Mouse (Mus musculus) bone marrow, adult 2 months (tissue): ENCODE results near the gene Pbrm1. TPM values are rescaled to one million over a fixed set of nuclear protein-coding genes. Genes with fewer than 3 reads are reported as not detected.

Source experiments
- H3K27ac ChIP-seq: fragments of 200-500 bp; 2 replicates; pipeline ENCODE4 v1.5.1; 2012; ENCODE audit warnings: low read depth, mild to moderate bottlenecking, control low read depth, inconsistent platforms, low read length; ENCODE audit not compliant: control insufficient read depth, poor library complexity, insufficient read depth
- H3K4me1 ChIP-seq: fragments of 200-500 bp; 2 replicates; pipeline ENCODE4 v1.6.1; 2011; ENCODE audit warnings: low read length; ENCODE audit not compliant: control insufficient read depth, insufficient read depth
- H3K4me3 ChIP-seq: fragments of 200-500 bp; replicated peaks from 2 replicates; pipeline ENCODE3; 2011; ENCODE audit warnings: mild to moderate bottlenecking, low read depth, low read length, control low read depth; ENCODE audit not compliant: control insufficient read depth
- CTCF ChIP-seq: fragments of 200-500 bp; IDR thresholded peaks from 2 replicates; pipeline ENCODE4 v1.5.1; 2011; ENCODE audit warnings: low read length, control low read depth; ENCODE audit not compliant: control insufficient read depth, insufficient read depth
- POLR2A ChIP-seq: fragments of 200-500 bp; IDR thresholded peaks from 2 replicates; pipeline ENCODE4 v1.6.1; 2011; ENCODE audit warnings: low read depth, mild to moderate bottlenecking, control low read depth, low read length, borderline replicate concordance; ENCODE audit not compliant: control insufficient read depth
- WGBS: fragments of 180-500 bp; shearing (Covaris S2); methylation state at CpG from one replicate; pipeline ENCODE4 v1.1.7; 2018; 5-methylcytosine and 5-hydroxymethylcytosine counted together
- polyA plus RNA-seq: library from polyadenylated mRNA; stranded (reverse); fragments of >200 nt; gene quantifications from 2 replicates; pipeline ENCODE4 v1.2.4, GENCODE M21; 2011; ENCODE audit warnings: low replicate concordance; ENCODE audit not compliant: missing spikeins, insufficient read depth, insufficient read length

The Pbrm1 gene
- polyA plus RNA-seq, 1 experiment = 46.8 TPM

DNA sequence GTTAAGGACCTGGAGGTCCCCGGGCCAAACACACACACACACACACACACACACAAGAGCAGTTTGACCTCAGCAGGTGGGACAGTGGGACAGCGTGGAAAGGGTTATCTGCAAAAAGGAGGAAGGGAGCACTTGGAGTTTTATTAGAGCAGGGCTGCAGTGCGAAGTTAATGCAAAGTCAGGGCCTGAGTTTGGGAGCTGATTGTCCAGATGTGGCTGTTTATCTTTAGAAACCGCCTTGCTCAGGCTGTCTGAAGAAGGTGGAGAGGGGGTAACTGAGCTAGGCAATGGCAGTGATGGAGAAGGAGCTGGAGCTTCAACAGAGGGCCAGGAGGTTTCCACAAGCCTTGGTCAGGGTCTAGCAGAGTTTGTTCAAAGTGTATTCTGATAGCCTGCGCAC is 12.2 kb upstream of the Pbrm1 start:
- H3K4me1 ChIP-seq = no peaks in the 10 kb centered on the region; the same call in 1 of the 2 replicates
- 0 out of 2 replicates have a peak overlapping the region, but pooled peaks have one; percentile 24 for H3K27ac ChIP-seq
- WGBS = 71% methylated on average over 5 of the region's 5 CpGs
- TF ChIP-seq CTCF = no peak
- no peak for TF ChIP-seq POLR2A
- H3K4me3 ChIP-seq = no peak overlapping the region

DNA sequence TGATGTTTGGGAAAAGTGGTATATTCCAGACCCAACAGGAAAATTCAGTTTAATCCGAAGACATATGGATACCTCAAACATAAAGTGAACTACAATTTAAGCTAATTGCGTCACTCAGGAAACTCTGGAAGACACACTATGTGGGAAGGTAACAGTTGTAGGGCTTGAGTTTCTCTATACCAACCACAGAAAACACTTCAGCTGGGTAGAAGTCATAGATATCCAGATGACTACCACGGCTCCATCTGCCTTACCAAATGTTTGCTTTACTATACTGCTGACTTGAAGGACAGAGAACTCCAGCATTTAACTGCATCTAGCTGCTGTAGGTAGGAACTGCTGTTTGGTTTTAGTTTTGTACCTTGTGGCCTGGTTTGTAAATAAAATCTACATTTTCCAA is 7.3 kb upstream of the Pbrm1 start:
- 82% methylated on average over 3 of the region's 3 CpGs for WGBS
- no peak overlapping the region for H3K4me3 ChIP-seq
- H3K4me1 ChIP-seq = no peaks in the 10 kb centered on the region; the same call in 1 of the 2 replicates
- no peak overlapping the region for H3K27ac ChIP-seq
- TF ChIP-seq CTCF (no peak), POLR2A (no peak)

DNA sequence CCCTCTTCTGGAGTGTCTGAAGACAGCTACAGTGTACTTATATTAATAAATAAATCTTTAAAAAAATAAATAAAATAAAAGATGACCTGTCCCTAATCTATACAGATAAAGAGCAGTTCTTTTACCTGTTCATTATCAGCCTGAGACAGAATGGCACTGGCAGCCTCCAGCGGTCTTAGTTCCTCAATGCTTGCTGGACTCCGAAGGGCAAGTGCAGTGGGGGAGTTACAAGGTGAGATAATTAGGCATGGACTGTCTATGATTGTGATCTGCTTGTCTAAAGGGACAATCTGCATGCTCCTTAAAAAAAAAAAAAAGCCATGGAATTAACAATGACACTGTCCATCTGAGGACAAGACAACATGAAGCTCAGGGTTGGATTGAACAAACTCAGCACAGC is 5.0 kb upstream of the Pbrm1 start:
- TF ChIP-seq POLR2A (no peak), CTCF (no peak)
- 84% methylated on average over 2 of the region's 2 CpGs for WGBS
- Histone ChIP-seq H3K27ac (no peak overlapping the region), H3K4me3 (no peak overlapping the region), H3K4me1 (no peaks in the 10 kb centered on the region; the same call in 1 of the 2 replicates)

DNA sequence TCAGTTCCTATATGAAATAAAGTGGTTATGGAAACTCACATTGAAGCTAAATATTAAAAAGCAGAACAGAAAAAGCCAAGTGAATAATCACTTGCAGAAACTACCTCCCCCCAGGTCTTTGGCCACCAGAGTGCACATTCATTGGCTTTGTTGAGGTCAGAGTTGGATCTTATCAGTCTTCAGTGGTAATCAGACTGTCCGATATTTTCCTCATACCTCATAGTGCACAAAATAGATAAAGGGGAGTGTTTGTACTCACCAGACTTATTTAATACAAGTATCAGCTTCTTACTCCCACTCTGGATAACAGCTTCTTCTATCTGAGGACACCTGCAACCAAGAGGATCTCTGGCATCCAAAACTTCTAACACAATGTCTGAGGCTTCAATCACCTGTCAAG is 2.9 kb upstream of the Pbrm1 start:
- WGBS = 30% methylated on average over 1 of the region's 1 CpGs
- TF ChIP-seq CTCF (no peak), POLR2A (no peak)
- H3K27ac ChIP-seq = no peak overlapping the region
- no peak overlapping the region for H3K4me3 ChIP-seq
- peaks cover 2% of the 10 kb centered on the region; the same call in 1 of the 2 replicates for H3K4me1 ChIP-seq

DNA sequence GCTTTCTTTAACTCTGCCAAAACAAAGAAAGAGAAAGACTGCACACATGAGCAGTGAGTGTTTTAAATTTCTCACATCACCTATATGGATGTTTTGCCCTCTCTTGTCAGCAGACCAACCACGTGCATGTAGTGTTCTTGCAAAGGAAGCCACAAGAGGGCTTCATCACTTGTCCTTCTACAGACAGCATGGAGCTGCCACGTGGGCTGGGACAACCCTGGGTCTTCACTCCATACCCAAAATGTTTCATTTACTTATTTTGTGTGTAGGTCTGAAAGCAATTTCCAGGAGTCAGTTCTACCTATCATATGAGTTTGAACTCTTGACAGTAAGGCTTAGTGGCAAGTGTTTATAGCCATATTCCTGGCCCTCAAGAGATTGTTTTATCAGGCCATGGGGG is 1.1 kb upstream of the Pbrm1 start:
- peaks cover 2% of the 10 kb centered on the region; the same call in 1 of the 2 replicates for H3K4me1 ChIP-seq
- no peak overlapping the region for H3K27ac ChIP-seq
- WGBS = 0% methylated on average over 2 of the region's 2 CpGs
- H3K4me3 ChIP-seq = peak overlapping the region; percentile 98
- TF ChIP-seq CTCF (peak; percentile 20; the same call in 1 of the 2 replicates), POLR2A (no peak)

DNA sequence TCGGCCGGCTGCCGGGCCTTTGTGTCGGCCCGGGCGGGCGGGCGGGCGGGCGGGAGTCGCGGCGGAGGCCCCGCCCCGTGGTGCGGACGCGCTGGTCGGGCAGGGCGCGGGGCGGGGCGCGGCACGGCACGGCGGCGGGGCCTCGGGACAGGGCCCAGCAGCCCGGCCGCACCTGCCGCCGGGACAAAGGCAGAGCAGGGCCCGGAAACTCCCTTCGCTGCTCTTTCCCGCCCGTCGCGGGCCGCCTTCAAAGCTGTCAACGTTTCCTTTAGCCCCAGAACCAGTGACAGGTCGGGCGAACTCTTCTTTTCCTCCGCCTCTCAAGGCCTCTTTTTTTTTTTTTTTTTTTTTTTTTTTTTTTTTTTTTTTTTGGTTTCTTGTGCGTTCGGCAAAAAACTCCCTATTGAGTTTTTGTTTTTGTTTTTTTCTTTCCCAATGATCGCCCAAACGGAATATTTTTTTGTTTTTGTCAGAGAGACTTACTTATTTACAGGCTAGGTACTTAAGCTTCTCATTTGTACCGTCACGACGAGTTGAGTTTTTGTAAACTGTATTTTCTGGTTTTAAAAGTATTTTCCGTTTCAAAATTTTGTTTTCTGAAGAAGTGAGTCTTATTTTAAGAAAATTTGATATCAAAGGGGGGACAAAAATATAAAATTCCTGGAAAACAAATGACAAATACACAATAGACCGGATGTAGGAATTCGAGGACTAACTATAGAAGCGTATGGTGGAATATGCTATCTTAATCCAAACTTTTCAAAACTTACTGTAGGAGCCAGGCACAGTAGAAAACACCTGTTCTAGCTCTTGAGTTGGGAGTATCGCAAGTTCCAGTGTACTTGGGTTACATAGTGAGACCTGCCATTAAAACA is 630 bp downstream of the Pbrm1 start:
- Histone ChIP-seq H3K4me1 (peaks cover 2% of the 10 kb centered on the region; the same call in 1 of the 2 replicates), H3K4me3 (peak overlapping the region; percentile 73), H3K27ac (peak overlapping the region; percentile 96)
- TF ChIP-seq CTCF (no peak), POLR2A (peak; percentile 71; the same call in 1 of the 2 replicates)
- WGBS = 6% methylated on average over 56 of the region's 56 CpGs

DNA sequence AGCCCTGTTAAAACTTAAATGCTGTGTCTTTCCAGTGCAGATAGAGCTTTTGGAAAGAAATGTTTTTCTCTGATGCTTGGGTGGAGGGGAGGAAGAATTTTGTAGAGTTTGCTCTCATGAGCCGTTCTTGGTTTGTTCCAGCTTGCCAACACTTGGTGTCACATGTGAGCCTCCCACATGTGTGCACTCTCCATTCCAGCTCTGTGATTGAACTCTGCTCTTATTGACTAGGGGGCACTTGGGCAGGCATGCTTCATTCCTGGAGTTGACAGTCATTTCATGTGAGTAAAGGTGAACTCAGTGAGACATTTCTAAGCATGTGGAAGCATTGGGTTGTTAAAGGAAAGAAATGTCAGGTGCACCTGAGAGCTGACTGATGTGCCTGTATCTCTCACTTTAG is 3.6 kb downstream of the Pbrm1 start:
- 36% methylated on average over 1 of the region's 1 CpGs for WGBS
- TF ChIP-seq CTCF (no peak), POLR2A (no peak)
- Histone ChIP-seq H3K4me3 (no peak overlapping the region), H3K27ac (no peak overlapping the region), H3K4me1 (peaks cover 2% of the 10 kb centered on the region; the same call in 1 of the 2 replicates)

DNA sequence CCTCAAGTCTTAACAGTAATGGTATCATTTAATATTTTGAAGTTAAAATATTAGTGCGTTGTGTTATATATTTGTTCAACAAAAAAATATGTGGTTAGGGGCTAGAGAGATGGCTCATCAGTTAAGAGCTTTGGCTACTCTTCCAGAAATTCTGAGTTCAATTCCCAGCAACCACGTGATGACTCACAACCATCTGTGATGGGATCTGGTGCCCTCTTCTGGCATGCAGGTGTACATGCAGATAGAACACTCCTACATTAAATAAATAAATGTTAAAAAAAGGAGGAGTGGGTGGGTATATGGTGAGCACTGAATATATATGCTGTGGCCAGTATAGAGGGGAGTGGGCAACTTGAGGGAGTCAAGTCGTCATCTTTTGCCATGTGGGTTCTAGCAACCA is 6.8 kb downstream of the Pbrm1 start:
- H3K4me3 ChIP-seq = no peak overlapping the region
- H3K27ac ChIP-seq = no peak overlapping the region
- TF ChIP-seq POLR2A (no peak), CTCF (peak; percentile 30; the same call in 1 of the 2 replicates)
- 77% methylated on average over 3 of the region's 3 CpGs for WGBS
- no peaks in the 10 kb centered on the region for H3K4me1 ChIP-seq

DNA sequence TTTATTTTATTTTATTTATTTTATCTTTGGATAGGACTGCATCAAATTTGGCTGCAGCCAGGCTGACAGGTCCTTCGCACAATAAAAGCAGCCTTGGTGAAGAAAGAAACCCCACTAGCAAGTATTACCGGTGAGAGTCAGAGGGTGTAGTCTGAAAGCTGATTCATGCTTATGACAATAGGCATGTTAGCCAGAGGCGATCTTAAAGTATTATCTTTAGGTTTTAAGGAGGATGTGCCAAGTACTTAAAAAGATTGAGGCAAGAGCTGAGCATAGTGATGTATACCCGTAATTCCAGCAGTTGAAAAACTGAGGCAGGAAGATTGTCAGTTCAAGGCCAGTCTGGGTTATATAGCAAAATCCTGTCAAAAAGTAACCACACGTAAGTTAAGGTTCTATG is 26.4 kb downstream of the Pbrm1 start:
- no peak overlapping the region for H3K27ac ChIP-seq
- 81% methylated on average over 5 of the region's 5 CpGs for whole genome bisulfite sequencing
- H3K4me3 ChIP-seq = no peak overlapping the region
- no peak for TF ChIP-seq POLR2A
- TF ChIP-seq CTCF = no peak
- H3K4me1 ChIP-seq = no peaks in the 10 kb centered on the region; the same call in 1 of the 2 replicates

DNA sequence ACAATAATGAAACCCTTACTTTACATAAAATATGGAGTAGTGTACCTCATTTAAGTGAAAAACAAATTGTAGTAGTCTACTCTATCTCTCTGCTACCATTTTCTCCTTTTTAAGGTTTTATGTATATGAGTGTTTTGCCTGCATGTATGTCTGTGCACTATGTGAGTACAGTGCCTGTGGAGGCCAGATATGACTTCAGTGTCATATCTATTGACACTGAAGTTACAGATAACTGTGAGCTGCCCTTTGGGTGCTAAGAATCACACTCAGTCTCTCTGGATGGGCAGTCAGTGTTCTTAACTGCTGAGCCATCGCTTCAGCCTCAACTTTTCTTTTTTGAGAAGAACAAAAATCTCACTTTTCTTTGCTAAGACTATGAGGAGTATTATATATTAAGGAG is 26.9 kb downstream of the Pbrm1 start:
- TF ChIP-seq POLR2A (no peak), CTCF (no peak)
- H3K4me1 ChIP-seq = no peaks in the 10 kb centered on the region; the same call in 1 of the 2 replicates
- 71% methylated on average over 1 of the region's 1 CpGs for WGBS
- H3K27ac ChIP-seq = no peak overlapping the region
- H3K4me3 ChIP-seq = no peak overlapping the region
